Mouse (Mus musculus): ENCODE measurements around the gene Afg3l1. TPM values are rescaled to one million over a fixed set of nuclear protein-coding genes. Genes with fewer than 3 reads are reported as not detected.
A peak's percentile ranks its signal among the peaks of the same experiment; 100 is the strongest.
"Not testable (repeated sequence)": the region's sequence is repeated elsewhere in the genome, so short reads cannot be mapped to it uniquely, and the experiment has no call there.

The Afg3l1 gene
- polyA plus RNA-seq, 1 experiment from 2014 or later: 47.3 TPM

DNA sequence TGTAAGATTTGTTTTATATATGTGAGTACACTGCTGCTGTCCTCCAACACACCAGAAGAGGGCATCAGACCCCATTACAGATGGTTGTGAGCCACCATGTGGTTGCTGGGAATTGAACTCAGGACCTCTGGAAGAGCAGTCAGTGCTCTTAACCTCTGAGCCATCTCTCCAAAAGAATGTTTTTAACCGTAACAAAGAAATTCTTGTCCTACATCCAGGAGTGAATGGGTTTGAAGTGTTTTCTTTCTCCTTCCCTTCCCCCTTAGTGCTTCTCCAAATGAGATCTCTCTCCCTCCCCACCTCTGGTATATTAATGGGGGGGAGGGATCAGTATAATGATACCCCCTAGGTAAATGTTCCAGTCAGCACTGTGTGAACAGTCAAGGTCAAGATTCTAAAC, 42.3 kb downstream of the Afg3l1 start:
- peak overlapping the region; percentile 76 for H3K4me2 ChIP-seq
- ATAC-seq (ENCODE audit: low FRiP score); H3K9me3 ChIP-seq (replicated peaks); H3K27ac ChIP-seq (replicated peaks); H3K27me3 ChIP-seq (replicated peaks); H3K4me3 ChIP-seq (replicated peaks); H3K9ac ChIP-seq (replicated peaks): not testable (repeated sequence)
- peaks cover 41% of the 10 kb centered on the region for H3K36me3 ChIP-seq
- peaks cover 35% of the 10 kb centered on the region for H3K4me1 ChIP-seq
- 97% methylated on average over 1 of the region's 1 CpGs for WGBS

DNA sequence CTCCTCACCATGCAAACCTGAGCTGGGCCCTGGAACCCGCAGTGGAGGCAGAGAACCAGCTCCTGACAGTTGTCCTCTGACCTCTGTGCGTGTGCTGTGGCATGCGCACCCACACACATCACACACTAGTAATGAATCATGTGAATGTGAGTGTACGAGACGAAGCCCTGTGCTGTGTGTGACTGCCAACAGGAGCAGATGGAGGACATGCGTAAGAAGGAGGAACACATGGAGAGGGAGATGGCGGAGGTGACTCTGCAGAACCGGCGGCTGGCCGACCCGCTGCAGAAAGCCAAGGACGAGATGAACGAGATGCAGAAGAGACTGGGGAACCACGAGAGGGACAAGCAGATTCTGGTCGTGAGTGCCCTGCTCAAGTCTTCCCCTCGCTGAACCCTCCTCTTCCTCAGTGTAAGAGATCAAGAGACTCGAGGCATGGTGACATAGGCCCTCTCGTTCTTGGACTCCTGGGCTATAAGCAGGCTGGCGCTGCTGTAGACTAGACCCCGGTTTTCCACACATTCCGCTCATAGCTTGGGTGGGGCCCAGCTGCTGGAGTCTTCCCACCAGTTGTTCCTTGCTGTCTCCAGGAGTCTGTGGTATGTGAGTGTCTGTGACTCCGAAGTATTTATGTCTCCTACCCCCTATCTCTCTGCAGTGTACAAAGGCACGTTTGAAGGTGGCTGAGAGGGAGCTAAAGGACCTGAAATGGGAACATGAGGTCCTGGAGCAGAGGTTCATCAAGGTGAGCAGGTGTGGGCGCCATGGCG, 50.2 kb downstream of the Afg3l1 start:
- no peak overlapping the region for H3K27ac ChIP-seq (replicated peaks)
- H3K9me3 ChIP-seq (replicated peaks): no peaks in the 10 kb centered on the region
- no peaks in the 10 kb centered on the region for H3K4me1 ChIP-seq
- H3K4me2 ChIP-seq: no peak overlapping the region
- no peak for ATAC-seq (ENCODE audit: low FRiP score)
- H3K9ac ChIP-seq (replicated peaks): no peak overlapping the region
- peaks cover 99% of the 10 kb centered on the region for H3K36me3 ChIP-seq
- 93% methylated on average over 25 of the region's 25 CpGs for WGBS
- H3K4me3 ChIP-seq (replicated peaks): no peak overlapping the region
- no peaks in the 10 kb centered on the region for H3K27me3 ChIP-seq (replicated peaks)

GRCm38 (mm10) chr8:123536242-123536989, 58.7 kb downstream of the Afg3l1 start:
- H3K4me2 ChIP-seq: no peak overlapping the region
- H3K27ac ChIP-seq (replicated peaks): no peak overlapping the region
- H3K9me3 ChIP-seq (replicated peaks): no peaks in the 10 kb centered on the region
- 86% methylated on average over 9 of the region's 9 CpGs for WGBS
- ATAC-seq (ENCODE audit: low FRiP score): no peak; the same call in 1 of the 2 replicates
- peaks cover 14% of the 10 kb centered on the region for H3K27me3 ChIP-seq (replicated peaks)
- H3K9ac ChIP-seq (replicated peaks): no peak overlapping the region
- H3K36me3 ChIP-seq: peaks cover 55% of the 10 kb centered on the region
- H3K4me3 ChIP-seq (replicated peaks): no peak overlapping the region
- H3K4me1 ChIP-seq: no peaks in the 10 kb centered on the region

- Histone ChIP-seq H3K9me3 (replicated peaks) (no peaks in the 10 kb centered on the region), H3K4me1 (no peaks in the 10 kb centered on the region), H3K4me3 (replicated peaks) (no peak overlapping the region), H3K4me2 (no peak overlapping the region), H3K27me3 (replicated peaks) (peaks cover 14% of the 10 kb centered on the region), H3K9ac (replicated peaks) (no peak overlapping the region), H3K36me3 (peaks cover 49% of the 10 kb centered on the region), H3K27ac (replicated peaks) (no peak overlapping the region)
- 35% methylated on average over 10 of the region's 10 CpGs for WGBS
- ATAC-seq (ENCODE audit: low FRiP score): no peak
Observed at GRCm38 (mm10) chr8:123536990-123537380, 59.3 kb downstream of the Afg3l1 start.

GRCm38 (mm10) chr8:123537641-123538040, 59.9 kb downstream of the Afg3l1 start:
- H3K36me3 ChIP-seq: peaks cover 43% of the 10 kb centered on the region
- WGBS: 77% methylated on average over 2 of the region's 14 CpGs
- not testable (repeated sequence) for H3K4me1 ChIP-seq; H3K9me3 ChIP-seq (replicated peaks); H3K27ac ChIP-seq (replicated peaks); H3K9ac ChIP-seq (replicated peaks); H3K4me3 ChIP-seq (replicated peaks); H3K4me2 ChIP-seq; ATAC-seq (ENCODE audit: low FRiP score)
- peaks cover 14% of the 10 kb centered on the region for H3K27me3 ChIP-seq (replicated peaks)

Other genes starting within 250 kb of the Afg3l1 start
- gene Spata2l, start 241.7 kb upstream of the Afg3l1 start, polyA plus RNA-seq (2015; fragmentation: Nextera tagmentation; extraction: Ambion mirVana): 11.3 and 12.8 TPM in 2 replicates
- gene Zfp276, start 223.7 kb upstream of the Afg3l1 start, polyA plus RNA-seq (2015; fragmentation: Nextera tagmentation; extraction: Ambion mirVana): 21.6 and 21.7 TPM in 2 replicates
- gene Vps9d1, start 223.6 kb upstream of the Afg3l1 start, polyA plus RNA-seq (2015; fragmentation: Nextera tagmentation; extraction: Ambion mirVana): 55.6 and 61.5 TPM in 2 replicates
- gene Fanca, start 159.3 kb upstream of the Afg3l1 start, polyA plus RNA-seq (2015; fragmentation: Nextera tagmentation; extraction: Ambion mirVana): 6.1 and 9.8 TPM in 2 replicates
- 37.9 and 44.0 TPM in 2 replicates for gene Spire2, start 145.2 kb upstream of the Afg3l1 start, polyA plus RNA-seq (2015; fragmentation: Nextera tagmentation; extraction: Ambion mirVana)
- gene Tcf25, start 104.2 kb upstream of the Afg3l1 start, polyA plus RNA-seq (2015; fragmentation: Nextera tagmentation; extraction: Ambion mirVana): 368 and 390 TPM in 2 replicates
- gene Mc1r, start 70.8 kb upstream of the Afg3l1 start, polyA plus RNA-seq (2015; fragmentation: Nextera tagmentation; extraction: Ambion mirVana): 0.20 and 0.22 TPM in 2 replicates
- 1,289 and 1,555 TPM in 2 replicates for gene Tubb3, start 66.5 kb upstream of the Afg3l1 start, polyA plus RNA-seq (2015; fragmentation: Nextera tagmentation; extraction: Ambion mirVana)
- gene Def8, start 54.4 kb upstream of the Afg3l1 start, polyA plus RNA-seq (2015; fragmentation: Nextera tagmentation; extraction: Ambion mirVana): 46.8 and 52.3 TPM in 2 replicates
- gene Dbndd1, start 37.6 kb downstream of the Afg3l1 start, polyA plus RNA-seq (2015; fragmentation: Nextera tagmentation; extraction: Ambion mirVana): 67.0 and 84.1 TPM in 2 replicates
- 34.3 and 37.5 TPM in 2 replicates for gene Gas8, start 40.9 kb downstream of the Afg3l1 start, polyA plus RNA-seq (2015; fragmentation: Nextera tagmentation; extraction: Ambion mirVana)
- 12.4 and 12.7 TPM in 2 replicates for gene Rhou, start 176.0 kb downstream of the Afg3l1 start, polyA plus RNA-seq (2015; fragmentation: Nextera tagmentation; extraction: Ambion mirVana)

Data from neural tube, embryonic 15.5 days (tissue).